Mouse (Mus musculus) bone marrow macrophage, adult 2 months (primary cell): ENCODE measurements around the gene Mcat.

Experiments
- CTCF ChIP-seq: IDR thresholded peaks from 2 replicates; pipeline ENCODE4 v1.5.1; 2012; ENCODE audit warnings: low read depth, mild to moderate bottlenecking, low read length, moderate library complexity
- POLR2A ChIP-seq: IDR thresholded peaks from 2 replicates; pipeline ENCODE4 v1.6.1; 2012; ENCODE audit warnings: mild to moderate bottlenecking, low read depth, low read length, borderline replicate concordance

DNA sequence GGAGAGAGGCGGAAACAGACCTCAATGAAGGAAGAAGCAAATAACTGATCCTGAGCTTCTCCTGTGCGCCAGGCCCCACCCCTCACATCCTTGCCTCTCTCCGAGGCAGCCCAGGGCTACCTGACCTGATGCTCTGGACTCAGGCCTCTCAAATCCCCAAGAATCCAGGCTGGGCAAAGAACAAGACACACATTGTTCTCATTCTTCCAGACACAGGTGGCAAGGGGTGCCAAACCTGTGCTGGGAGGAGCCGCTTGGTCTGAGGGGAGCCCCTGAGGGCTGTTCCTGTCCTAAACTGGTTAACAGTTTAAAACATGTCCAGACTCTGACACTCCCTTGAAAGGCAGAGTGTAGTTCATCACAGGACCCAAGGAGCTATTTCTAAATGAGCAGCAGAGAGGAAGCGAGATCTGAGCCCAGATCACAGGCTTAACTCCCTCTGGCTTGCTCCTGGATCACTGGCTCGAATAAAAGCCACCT lies 21.2 kb upstream of the Mcat start:
- no peak for TF ChIP-seq POLR2A
- no peak for TF ChIP-seq CTCF
